Mouse (Mus musculus): ENCODE measurements around the gene Gm10645.

Gm10645 gene

DNA sequence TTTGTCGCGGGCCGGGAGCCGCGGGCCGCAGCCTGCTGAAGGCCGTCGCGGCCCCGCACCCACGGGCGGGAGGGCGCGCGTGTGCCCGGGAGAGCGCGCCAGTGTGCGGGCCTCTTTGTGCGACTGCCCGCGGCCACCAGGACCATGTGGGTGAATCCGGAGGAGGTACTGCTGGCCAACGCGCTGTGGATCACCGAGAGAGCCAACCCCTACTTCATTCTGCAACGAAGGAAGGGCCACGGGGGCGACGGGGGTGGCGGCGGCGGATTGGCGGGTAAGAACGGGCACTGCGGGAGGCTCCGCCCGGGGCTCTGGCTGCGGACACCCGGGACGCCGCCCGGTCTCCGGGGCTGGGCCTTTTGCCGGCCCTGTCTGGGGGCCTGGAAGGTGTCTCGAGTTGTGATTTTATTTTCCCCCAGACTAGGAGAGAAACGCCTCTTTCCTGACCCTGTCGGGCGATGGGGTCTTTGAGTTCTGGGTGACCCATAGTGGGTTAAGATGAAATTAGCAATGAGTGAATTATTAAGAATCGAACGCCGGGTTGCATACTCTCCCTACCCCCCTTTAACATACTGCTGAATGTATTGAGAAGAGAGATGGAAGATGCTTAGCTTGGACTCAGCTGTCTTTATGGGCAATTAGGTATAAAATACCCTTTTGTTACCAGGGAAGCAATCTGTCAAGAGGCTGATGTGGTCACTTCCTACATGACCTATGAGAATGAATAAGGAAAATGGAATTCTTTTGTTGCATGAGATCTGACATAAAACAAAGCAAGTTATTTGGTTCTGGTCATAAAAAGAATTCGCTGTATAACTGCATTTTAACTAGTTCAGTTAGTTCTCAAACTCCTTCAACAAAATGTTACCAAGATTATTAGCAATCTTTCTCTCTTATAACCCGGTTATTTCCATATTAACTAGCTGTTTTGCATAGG, at the start of gene Gm10645:
Gene Gm10645, minus strand, starts transcription at position 240 of the 937 bp plus-strand sequence.
- no peak for DNase-seq (ENCODE audit: low read depth, low spot score)

- DNase-seq (ENCODE audit: low read depth, low spot score) = no peak
Observed at GRCm38 (mm10) chr8:83215065-83215464, 49.1 kb upstream of the Gm10645 start.

DNA sequence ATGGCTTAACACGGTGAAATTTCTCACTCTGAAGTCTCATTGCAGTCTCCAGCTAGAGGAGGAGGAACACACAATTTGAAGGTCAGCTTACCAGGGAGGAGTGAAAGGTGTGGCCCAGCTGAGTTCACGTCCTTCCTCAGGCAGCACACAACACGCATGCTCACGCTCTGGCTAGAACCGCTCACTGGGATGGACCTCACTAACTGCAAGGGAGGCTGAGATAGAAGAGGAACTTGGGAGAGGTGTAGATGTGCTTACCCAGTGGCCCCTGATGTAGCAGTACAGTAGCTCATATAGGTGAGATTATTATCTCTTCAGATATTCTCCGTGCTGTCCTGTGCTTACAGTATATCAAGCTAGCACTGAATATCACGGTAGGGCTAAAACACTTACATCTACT, 44.7 kb upstream of the Gm10645 start:
- no peak for DNase-seq (ENCODE audit: low read depth, low spot score)

GRCm38 (mm10) chr8:83209581-83209980, 43.6 kb upstream of the Gm10645 start:
- no peak for DNase-seq (ENCODE audit: low read depth, low spot score)

DNA sequence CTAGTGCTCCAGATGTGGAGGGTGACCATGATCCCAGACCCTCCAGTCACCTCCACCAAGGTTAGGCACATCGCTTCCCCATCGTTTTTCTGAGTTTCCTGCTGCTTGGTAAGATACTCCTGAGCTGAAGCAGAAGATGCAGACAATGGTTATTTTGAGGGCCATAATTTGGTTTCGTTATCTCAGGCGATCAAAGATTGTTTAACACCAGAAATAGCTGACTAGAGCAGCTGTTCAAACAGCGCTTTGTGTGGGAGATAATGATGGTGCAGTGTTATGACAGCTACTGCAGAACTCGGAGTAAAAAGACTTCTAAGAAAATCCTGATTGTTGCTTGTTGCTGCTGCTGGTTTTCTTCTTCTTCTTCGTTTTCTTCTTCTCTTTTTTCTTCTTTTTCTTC, 39.9 kb upstream of the Gm10645 start:
- DNase-seq (ENCODE audit: low read depth, low spot score) = peak; percentile 11

GRCm38 (mm10) chr8:83202946-83203345, 37.0 kb upstream of the Gm10645 start:
- no peak for DNase-seq (ENCODE audit: low read depth, low spot score)

- DNase-seq (ENCODE audit: low read depth, low spot score) = peak; percentile 3
Observed at GRCm38 (mm10) chr8:83200191-83201177, 34.5 kb upstream of the Gm10645 start.

DNA sequence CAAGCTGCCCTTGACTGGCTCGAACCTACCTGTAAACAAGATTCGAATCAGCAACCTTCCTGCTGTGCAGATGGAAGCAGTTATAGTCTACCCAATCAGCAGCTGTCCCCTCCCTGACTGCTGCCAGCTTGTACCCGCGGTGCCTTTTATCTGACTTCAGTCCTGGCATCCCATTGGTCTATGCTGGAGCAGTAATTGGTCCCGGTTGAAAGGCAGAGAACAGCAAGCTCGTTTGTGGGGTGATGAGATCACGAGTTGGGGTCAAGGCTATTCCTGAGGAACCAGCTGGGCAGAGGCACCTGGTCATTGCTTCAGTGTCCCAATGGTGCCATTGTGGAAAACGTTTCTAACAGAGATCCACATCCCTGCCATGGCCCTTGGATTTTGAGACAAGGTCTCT, 33.7 kb upstream of the Gm10645 start:
- DNase-seq (ENCODE audit: low read depth, low spot score) = no peak

GRCm38 (mm10) chr8:83196088-83196487, 30.1 kb upstream of the Gm10645 start:
- DNase-seq (ENCODE audit: low read depth, low spot score) = no peak

- DNase-seq (ENCODE audit: low read depth, low spot score) = no peak
Observed at GRCm38 (mm10) chr8:83189538-83190095, 23.6 kb upstream of the Gm10645 start.

GRCm38 (mm10) chr8:83187363-83187962, 21.5 kb upstream of the Gm10645 start:
- no peak for DNase-seq (ENCODE audit: low read depth, low spot score)

GRCm38 (mm10) chr8:83186376-83186775, 20.4 kb upstream of the Gm10645 start:
- DNase-seq (ENCODE audit: low read depth, low spot score) = no peak

DNA sequence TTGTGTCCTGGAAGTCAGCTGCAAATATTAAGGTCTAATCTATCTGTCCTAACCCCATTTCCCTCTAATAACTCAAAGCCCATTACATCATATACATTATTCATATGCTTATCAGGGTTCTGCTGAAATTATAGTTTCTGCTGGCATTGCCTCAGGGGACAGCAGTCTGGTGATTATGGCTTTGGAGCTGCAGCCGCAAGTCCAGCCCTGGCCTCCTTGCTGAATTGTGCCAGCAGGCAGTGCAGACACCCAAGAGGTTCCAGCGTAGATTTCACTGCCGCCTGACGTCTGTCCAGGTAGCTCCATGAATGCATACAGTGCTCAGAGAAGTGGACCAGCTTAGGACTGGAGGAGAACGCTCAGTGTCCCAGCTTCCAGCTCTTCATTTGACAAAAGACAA, 16.8 kb upstream of the Gm10645 start:
- no peak for DNase-seq (ENCODE audit: low read depth, low spot score)

- no peak for DNase-seq (ENCODE audit: low read depth, low spot score)
Observed at GRCm38 (mm10) chr8:83181851-83182482, 16.0 kb upstream of the Gm10645 start.

GRCm38 (mm10) chr8:83178228-83178742, 12.3 kb upstream of the Gm10645 start:
- DNase-seq (ENCODE audit: low read depth, low spot score) = no peak

GRCm38 (mm10) chr8:83177317-83178195, 11.6 kb upstream of the Gm10645 start:
- DNase-seq (ENCODE audit: low read depth, low spot score) = no peak

DNA sequence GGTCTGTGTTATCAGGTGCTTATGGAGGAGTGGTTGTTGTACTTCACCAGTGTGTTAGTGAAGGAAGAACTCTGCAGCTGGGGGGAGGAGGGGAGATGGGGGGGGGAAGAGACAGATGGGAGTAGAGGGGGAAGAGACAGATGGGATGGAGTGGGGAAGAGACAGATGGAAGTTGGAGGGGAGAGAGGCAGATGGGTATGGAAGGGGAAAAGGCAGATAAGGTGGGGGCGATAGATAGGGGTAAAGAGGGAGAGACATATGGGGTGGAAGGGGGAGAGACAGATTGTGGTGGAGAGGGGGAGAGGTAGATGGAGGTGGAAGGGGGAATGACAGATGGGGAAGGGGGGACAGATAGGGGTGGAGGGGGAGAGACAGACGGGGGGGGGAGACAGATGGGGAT, 10.8 kb upstream of the Gm10645 start:
- no peak for DNase-seq (ENCODE audit: low read depth, low spot score)

DNA sequence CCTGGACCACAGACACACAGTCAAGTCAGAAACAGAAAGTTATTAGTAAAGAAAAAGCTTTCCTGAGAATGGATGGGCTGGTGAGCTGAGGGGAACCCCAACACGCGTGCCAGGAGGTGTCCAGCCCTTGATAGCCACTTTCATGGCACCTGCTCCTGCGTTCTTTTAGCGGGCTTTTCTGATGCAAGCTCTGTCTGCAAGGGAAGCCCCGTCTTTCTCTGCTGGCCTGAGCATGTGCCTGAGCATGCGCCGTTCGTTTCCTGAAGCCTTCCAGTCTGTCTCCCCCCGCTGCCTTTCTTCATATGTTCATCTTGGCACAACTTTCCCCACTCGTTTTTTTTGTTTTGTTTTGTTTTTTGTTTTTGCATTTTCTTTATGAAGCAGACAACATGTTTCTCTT, 9.7 kb upstream of the Gm10645 start:
- DNase-seq (ENCODE audit: low read depth, low spot score) = no peak

DNA sequence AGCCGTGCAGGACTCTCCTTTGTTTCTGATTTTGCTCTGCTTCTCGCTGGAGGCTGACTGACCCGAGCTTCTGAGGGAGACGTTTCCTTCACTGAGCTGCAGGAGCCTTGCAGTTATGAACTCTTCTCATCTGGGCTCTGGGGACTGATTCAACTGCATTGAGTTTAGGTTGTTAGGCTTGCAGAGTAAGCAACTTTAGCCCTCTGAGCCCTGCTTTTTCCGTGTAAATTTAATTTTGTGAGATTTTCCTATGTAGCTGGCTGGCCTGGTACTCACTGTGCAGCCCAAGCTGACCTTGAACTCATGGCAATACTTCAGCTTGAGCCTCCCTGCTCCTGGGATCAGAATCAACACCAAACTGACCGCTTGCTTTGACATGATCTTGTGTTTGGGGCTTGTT, 4.9 kb upstream of the Gm10645 start:
- no peak for DNase-seq (ENCODE audit: low read depth, low spot score)

GRCm38 (mm10) chr8:83169709-83170108, 3.7 kb upstream of the Gm10645 start:
- DNase-seq (ENCODE audit: low read depth, low spot score) = peak; percentile 50

Data from A20 (cell line).